Mouse (Mus musculus) forebrain, embryonic 12.5 days (tissue): ENCODE results near the gene Ldlrad3. TPM values are rescaled to one million over a fixed set of nuclear protein-coding genes. Genes with fewer than 3 reads are reported as not detected.

Experiments used
- ATAC-seq: fragments of 200-750 bp; cut with Nextera tagmentation; 2 replicates; pipeline ENCODE4 v1.8.0; 2017; ENCODE audit warnings: moderate TSS enrichment; ENCODE audit not compliant: low FRiP score
- H3K27ac ChIP-seq: fragments of 300-500 bp; sonication (generic); 2 replicates; pipeline ENCODE4 v1.5.1; 2016; ENCODE audit warnings: mild to moderate bottlenecking
- H3K27me3 ChIP-seq: fragments of 300-500 bp; sonication (generic); 2 replicates; pipeline ENCODE4 v1.6.1; 2016; ENCODE audit warnings: mild to moderate bottlenecking
- H3K36me3 ChIP-seq: fragments of 300-500 bp; sonication (generic); replicated peaks from 2 replicates; pipeline ENCODE4 v1.6.1; 2016; ENCODE audit warnings: mild to moderate bottlenecking
- H3K4me1 ChIP-seq: fragments of 300-500 bp; sonication (generic); 2 replicates; pipeline ENCODE4 v1.6.1; 2016
- H3K4me2 ChIP-seq: fragments of 300-500 bp; sonication (generic); 2 replicates; pipeline ENCODE4 v1.6.1; 2016; ENCODE audit warnings: mild to moderate bottlenecking, moderate library complexity
- H3K4me3 ChIP-seq: fragments of 300-500 bp; sonication (generic); replicated peaks from 2 replicates; pipeline ENCODE4 v1.5.1; 2016; ENCODE audit warnings: mild to moderate bottlenecking
- H3K9ac ChIP-seq: fragments of 300-500 bp; sonication (generic); 2 replicates; pipeline ENCODE4 v1.6.1; 2016; ENCODE audit warnings: mild to moderate bottlenecking
- H3K9me3 ChIP-seq: fragments of 300-500 bp; sonication (generic); 2 replicates; pipeline ENCODE4 v1.6.1; 2016
- WGBS: fragments of 180-500 bp; shearing (Covaris S2); methylation state at CpG from one replicate; pipeline ENCODE4 v1.1.7; 2016; 5-methylcytosine and 5-hydroxymethylcytosine counted together
- polyA plus RNA-seq: library from polyadenylated mRNA; unstranded; fragments of >200 nt; fragmentation: Nextera tagmentation; extraction: Ambion mirVana; gene quantifications from 2 replicates; pipeline ENCODE4 v1.2.1, GENCODE M21; 2016

Gene Ldlrad3
- polyA plus RNA-seq, 1 experiment from 2014 or later: 56.8 TPM

GRCm38 (mm10) chr2:102181459-102181858, 4.7 kb downstream of the Ldlrad3 start:
- no peak for ATAC-seq
- WGBS: 94% methylated on average over 2 of the region's 2 CpGs
- H3K27me3 ChIP-seq: no peaks in the 10 kb centered on the region
- H3K9ac ChIP-seq: no peak overlapping the region
- H3K9me3 ChIP-seq: no peaks in the 10 kb centered on the region
- H3K36me3 ChIP-seq: 0 out of 2 replicates have a peak, but pooled peaks cover 6% of the 10 kb centered on the region
- peaks cover 22% of the 10 kb centered on the region for H3K4me1 ChIP-seq
- no peak overlapping the region for H3K4me2 ChIP-seq
- no peak overlapping the region for H3K4me3 ChIP-seq
- H3K27ac ChIP-seq: no peak overlapping the region

- ATAC-seq: no peak
- H3K27ac ChIP-seq: no peak overlapping the region
- 84% methylated on average over 5 of the region's 5 CpGs for WGBS
- H3K9ac ChIP-seq: no peak overlapping the region
- no peaks in the 10 kb centered on the region for H3K9me3 ChIP-seq
- H3K4me1 ChIP-seq: no peaks in the 10 kb centered on the region
- no peak overlapping the region for H3K4me3 ChIP-seq
- H3K27me3 ChIP-seq: no peaks in the 10 kb centered on the region
- H3K4me2 ChIP-seq: no peak overlapping the region
- H3K36me3 ChIP-seq: peaks cover 9% of the 10 kb centered on the region; the same call in 1 of the 2 replicates
Measured at GRCm38 (mm10) chr2:102176434-102176772, 9.8 kb downstream of the Ldlrad3 start.

GRCm38 (mm10) chr2:102175741-102176433, 10.3 kb downstream of the Ldlrad3 start:
- Histone ChIP-seq H3K9ac (no peak overlapping the region), H3K36me3 (peaks cover 10% of the 10 kb centered on the region; the same call in 1 of the 2 replicates), H3K4me2 (no peak overlapping the region), H3K27me3 (no peaks in the 10 kb centered on the region), H3K4me3 (no peak overlapping the region), H3K9me3 (no peaks in the 10 kb centered on the region), H3K27ac (no peak overlapping the region), H3K4me1 (no peaks in the 10 kb centered on the region)
- WGBS: 85% methylated on average over 15 of the region's 15 CpGs
- ATAC-seq: no peak

- no peak overlapping the region for H3K27ac ChIP-seq
- no peak overlapping the region for H3K4me3 ChIP-seq
- peak; percentile 30; the same call in 1 of the 2 replicates for ATAC-seq
- 78% methylated on average over 4 of the region's 4 CpGs for WGBS
- H3K4me1 ChIP-seq: no peaks in the 10 kb centered on the region; the same call in 1 of the 2 replicates
- H3K27me3 ChIP-seq: no peaks in the 10 kb centered on the region
- peaks cover 3% of the 10 kb centered on the region; the same call in 1 of the 2 replicates for H3K36me3 ChIP-seq
- no peak overlapping the region for H3K9ac ChIP-seq
- no peak overlapping the region for H3K4me2 ChIP-seq
- H3K9me3 ChIP-seq: no peaks in the 10 kb centered on the region
Measured at GRCm38 (mm10) chr2:102172458-102172857, 13.7 kb downstream of the Ldlrad3 start.

GRCm38 (mm10) chr2:102166550-102167325, 19.4 kb downstream of the Ldlrad3 start:
- peak overlapping the region; percentile 8 for H3K4me2 ChIP-seq
- H3K27me3 ChIP-seq: no peaks in the 10 kb centered on the region
- no peak overlapping the region for H3K4me3 ChIP-seq
- WGBS: 60% methylated on average over 15 of the region's 15 CpGs
- peak overlapping the region; percentile 61 for H3K27ac ChIP-seq
- ATAC-seq: peak; percentile 71
- no peak overlapping the region for H3K9ac ChIP-seq
- H3K9me3 ChIP-seq: no peaks in the 10 kb centered on the region
- H3K36me3 ChIP-seq: peaks cover 3% of the 10 kb centered on the region; the same call in 1 of the 2 replicates
- H3K4me1 ChIP-seq: peaks cover 23% of the 10 kb centered on the region

- Histone ChIP-seq H3K9ac (no peak overlapping the region), H3K36me3 (no peaks in the 10 kb centered on the region), H3K4me2 (no peak overlapping the region), H3K4me1 (peaks cover 23% of the 10 kb centered on the region), H3K4me3 (no peak overlapping the region), H3K9me3 (no peaks in the 10 kb centered on the region), H3K27me3 (no peaks in the 10 kb centered on the region), H3K27ac (no peak overlapping the region)
- WGBS: 94% methylated on average over 3 of the region's 3 CpGs
- ATAC-seq: no peak
Measured at GRCm38 (mm10) chr2:102163106-102163505, 23.1 kb downstream of the Ldlrad3 start.

- Histone ChIP-seq H3K4me2 (no peak overlapping the region), H3K9me3 (no peaks in the 10 kb centered on the region), H3K9ac (no peak overlapping the region), H3K4me1 (peaks cover 20% of the 10 kb centered on the region), H3K27me3 (no peaks in the 10 kb centered on the region), H3K36me3 (no peaks in the 10 kb centered on the region), H3K4me3 (no peak overlapping the region), H3K27ac (no peak overlapping the region)
- WGBS: 97% methylated on average over 3 of the region's 3 CpGs
- no peak for ATAC-seq
Measured at GRCm38 (mm10) chr2:102157555-102157954, 28.6 kb downstream of the Ldlrad3 start.

- Histone ChIP-seq H3K4me1 (peaks cover 20% of the 10 kb centered on the region), H3K9me3 (no peaks in the 10 kb centered on the region), H3K9ac (no peak overlapping the region), H3K4me3 (no peak overlapping the region), H3K36me3 (no peaks in the 10 kb centered on the region), H3K27ac (no peak overlapping the region), H3K27me3 (no peaks in the 10 kb centered on the region), H3K4me2 (no peak overlapping the region)
- no peak for ATAC-seq
- WGBS: 88% methylated on average over 9 of the region's 9 CpGs
Measured at GRCm38 (mm10) chr2:102157010-102157409, 29.2 kb downstream of the Ldlrad3 start.

- H3K9ac ChIP-seq: no peak overlapping the region
- H3K4me1 ChIP-seq: peaks cover 24% of the 10 kb centered on the region
- H3K4me2 ChIP-seq: no peak overlapping the region
- H3K27ac ChIP-seq: 0 out of 2 replicates have a peak overlapping the region, but pooled peaks have one; percentile 1
- peak; percentile 5; the same call in 1 of the 2 replicates for ATAC-seq
- H3K4me3 ChIP-seq: no peak overlapping the region
- 45% methylated on average over 9 of the region's 9 CpGs for WGBS
- no peaks in the 10 kb centered on the region for H3K9me3 ChIP-seq
- H3K27me3 ChIP-seq: no peaks in the 10 kb centered on the region
- no peaks in the 10 kb centered on the region for H3K36me3 ChIP-seq
Measured at GRCm38 (mm10) chr2:102156460-102156859, 29.7 kb downstream of the Ldlrad3 start.

- H3K9ac ChIP-seq: no peak overlapping the region
- H3K4me2 ChIP-seq: no peak overlapping the region
- no peaks in the 10 kb centered on the region for H3K36me3 ChIP-seq
- H3K4me3 ChIP-seq: no peak overlapping the region
- H3K4me1 ChIP-seq: peaks cover 25% of the 10 kb centered on the region
- ATAC-seq: no peak
- H3K27ac ChIP-seq: no peak overlapping the region
- no peaks in the 10 kb centered on the region for H3K27me3 ChIP-seq
- 67% methylated on average over 5 of the region's 5 CpGs for WGBS
- no peaks in the 10 kb centered on the region for H3K9me3 ChIP-seq
Measured at GRCm38 (mm10) chr2:102155306-102156015, 30.7 kb downstream of the Ldlrad3 start.

GRCm38 (mm10) chr2:102154771-102155211, 31.4 kb downstream of the Ldlrad3 start:
- 79% methylated on average over 6 of the region's 6 CpGs for WGBS
- no peak overlapping the region for H3K4me2 ChIP-seq

GRCm38 (mm10) chr2:102154328-102154727, 31.9 kb downstream of the Ldlrad3 start:
- Histone ChIP-seq H3K27me3 (no peaks in the 10 kb centered on the region), H3K27ac (no peak overlapping the region), H3K9ac (no peak overlapping the region), H3K4me3 (no peak overlapping the region), H3K9me3 (no peaks in the 10 kb centered on the region), H3K36me3 (no peaks in the 10 kb centered on the region), H3K4me1 (peaks cover 25% of the 10 kb centered on the region), H3K4me2 (no peak overlapping the region)
- no peak for ATAC-seq
- 79% methylated on average over 4 of the region's 4 CpGs for WGBS

More at GRCm38 (mm10) chr2:102154771-102155211, 31.4 kb downstream of the Ldlrad3 start:
- H3K4me1 ChIP-seq: peaks cover 25% of the 10 kb centered on the region
- H3K4me3 ChIP-seq: no peak overlapping the region
- H3K27me3 ChIP-seq: no peaks in the 10 kb centered on the region
- no peak for ATAC-seq
- H3K27ac ChIP-seq: no peak overlapping the region
- H3K9ac ChIP-seq: no peak overlapping the region
- no peaks in the 10 kb centered on the region for H3K36me3 ChIP-seq
- no peaks in the 10 kb centered on the region for H3K9me3 ChIP-seq
